Mouse (Mus musculus) layer of hippocampus, adult 11-12 months (tissue): ENCODE results near the gene Ddx31.

Source experiments
- DNase-seq: peaks from one replicate; pipeline ENCODE4 v3.0.0; 2022; ENCODE audit warnings: low spot score

The Ddx31 gene

DNA sequence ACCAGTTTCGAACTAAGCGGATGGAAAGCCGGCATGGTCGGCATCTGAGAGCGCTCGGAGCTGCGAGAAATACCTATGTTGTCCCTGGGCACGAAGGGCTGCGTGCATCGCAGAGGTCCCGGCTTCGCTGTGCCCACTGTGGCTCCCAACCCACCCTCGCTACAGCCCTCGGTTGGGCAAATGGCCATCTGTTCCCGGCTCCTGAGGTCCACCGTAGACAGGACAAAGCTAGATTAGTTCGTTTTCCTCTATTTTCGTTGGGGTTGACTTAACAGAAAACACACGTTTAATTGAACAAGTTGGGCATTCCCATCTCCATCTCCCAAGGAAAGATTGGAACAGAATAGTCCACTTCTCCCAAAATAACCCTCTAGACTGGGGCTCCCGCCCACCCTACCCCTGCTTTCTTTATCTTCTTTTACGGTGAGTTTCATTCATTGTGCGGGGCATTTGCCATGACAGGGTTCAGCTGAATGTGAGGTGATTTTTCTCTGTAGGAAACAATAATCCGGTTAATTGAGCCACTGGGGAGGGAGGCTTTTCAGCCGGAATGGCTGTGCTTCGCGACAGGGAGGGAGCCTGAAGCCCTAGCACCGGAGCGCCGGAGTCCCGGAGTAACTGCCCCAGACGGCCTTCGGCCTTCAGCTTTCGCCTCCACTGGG is 72.0 kb downstream of the Ddx31 start:
- DNase-seq = no peak

DNA sequence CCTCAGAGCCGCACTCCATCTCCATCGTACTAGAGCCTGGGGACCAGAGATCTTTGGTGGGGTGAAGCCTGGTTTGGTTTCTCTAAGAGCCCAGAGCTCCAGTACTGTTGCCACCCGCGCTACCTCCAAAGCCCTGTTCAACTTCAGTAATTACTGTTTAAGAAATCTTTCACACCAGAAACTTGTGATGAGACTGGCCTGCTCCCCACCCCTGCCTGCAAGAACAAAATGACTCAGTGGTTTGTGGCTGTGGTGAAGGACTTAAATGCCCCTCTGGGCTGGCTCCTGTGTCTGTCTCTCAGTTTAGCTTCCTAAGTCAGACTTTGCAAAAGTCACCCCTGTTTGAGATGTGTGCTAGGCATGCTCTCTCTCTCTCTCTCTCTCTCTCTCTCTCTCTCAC is 72.8 kb downstream of the Ddx31 start:
- no peak for DNase-seq

DNA sequence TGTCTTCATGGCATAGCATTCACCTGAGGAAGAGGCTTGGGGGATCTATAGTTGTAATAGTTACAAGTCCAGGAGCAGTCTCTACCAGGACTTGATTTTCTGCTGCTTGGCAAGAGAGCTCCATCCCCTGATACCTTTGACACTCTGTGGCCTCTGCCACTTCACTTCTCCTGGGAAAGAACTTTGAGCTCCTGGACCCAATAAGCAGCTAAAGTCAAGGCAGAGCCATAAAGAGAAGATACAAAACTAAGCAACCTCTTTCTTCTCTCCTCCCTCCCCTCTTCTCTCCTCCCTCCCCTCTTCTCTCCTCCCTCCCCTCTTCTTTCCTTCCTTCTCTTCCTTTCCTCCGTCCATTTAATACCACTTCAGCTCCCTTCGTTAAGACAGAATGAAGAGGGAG is 73.9 kb downstream of the Ddx31 start:
- DNase-seq = no peak

DNA sequence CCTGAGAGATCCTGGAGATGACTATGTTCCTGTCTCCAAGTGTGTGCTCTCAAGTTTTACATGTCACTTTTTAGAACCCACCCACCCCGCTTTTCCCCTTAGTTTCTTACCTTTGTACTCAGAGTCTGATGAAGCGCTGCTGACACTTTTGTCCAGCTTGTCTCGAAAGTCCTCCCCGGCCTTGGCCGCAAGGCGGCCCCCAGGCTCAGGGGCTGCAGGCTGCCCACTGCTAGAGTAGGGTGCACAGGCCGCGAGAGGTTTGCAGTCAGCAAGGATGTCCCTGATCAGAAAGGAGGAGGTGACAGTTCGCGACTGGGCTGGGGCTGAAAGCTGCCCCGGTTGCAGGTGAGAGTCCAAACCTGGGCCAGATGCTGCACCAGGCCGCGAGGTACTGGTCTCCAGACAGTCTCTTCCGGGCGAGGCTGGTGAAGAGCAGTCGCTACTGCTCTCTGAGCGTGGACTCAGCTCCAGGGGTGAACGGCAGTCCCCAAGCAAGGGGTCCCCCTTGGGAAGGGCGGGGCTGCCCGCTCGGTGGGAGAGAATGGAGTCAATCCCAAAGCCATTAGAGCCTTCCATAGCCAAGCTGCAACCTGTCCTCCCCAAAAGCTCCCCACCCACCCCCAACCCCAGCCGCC is 75.0 kb downstream of the Ddx31 start:
- DNase-seq = no peak

DNA sequence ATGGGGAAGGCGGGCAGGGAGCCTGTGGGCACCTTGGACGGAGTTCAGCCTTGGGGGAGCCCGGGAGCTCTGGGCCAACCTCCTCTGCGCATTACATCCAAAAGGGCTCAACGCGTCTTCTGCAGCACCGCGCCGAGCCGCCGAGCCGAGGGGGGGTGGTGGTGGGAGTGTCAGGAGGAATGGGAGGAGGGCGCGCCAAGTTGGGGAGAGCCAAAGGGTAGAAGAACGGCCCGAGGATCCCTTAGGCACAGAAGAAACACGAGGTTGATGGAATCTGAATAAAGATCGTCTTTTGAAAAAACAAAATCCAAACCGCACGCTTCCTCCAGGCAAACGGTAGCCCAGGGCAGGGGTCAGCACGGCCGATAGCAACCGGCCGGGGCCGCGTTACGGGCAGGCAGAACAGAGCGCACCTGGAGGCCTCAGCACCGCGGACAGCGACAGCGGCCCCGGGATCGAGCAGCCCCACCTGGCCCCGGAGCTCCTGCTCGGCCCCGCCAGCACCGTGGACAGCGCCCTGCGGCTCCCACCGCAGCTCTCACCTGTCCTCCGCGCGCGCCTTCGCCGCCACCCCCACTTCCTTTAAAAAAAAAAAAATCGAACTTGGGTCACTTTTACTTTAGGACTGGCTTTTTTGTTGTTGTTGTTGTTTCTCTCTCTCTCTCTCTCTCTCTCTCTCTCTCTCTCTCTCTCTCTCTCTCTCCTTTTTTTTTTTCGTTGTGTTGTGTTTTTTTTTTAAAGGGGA is 75.7 kb downstream of the Ddx31 start:
- DNase-seq = no peak

DNA sequence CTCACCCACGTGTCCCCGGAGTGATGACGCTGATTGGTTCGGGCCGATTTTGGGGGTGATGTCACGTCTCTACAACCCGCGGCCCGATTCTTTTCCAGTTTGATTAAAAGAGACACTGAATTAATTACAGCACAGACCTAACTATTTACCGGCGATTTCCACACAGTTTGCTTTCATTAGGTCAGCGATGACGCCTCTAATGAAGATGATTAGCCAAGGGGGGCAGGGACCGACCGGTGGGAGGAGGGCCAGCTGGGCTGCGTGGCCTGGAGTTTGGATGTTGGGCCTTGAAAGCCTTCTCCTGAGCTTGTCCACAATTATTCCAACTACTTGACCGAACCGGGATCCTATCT is 76.3 kb downstream of the Ddx31 start, which contains the start of gene Barhl1:
Gene Barhl1, minus strand, starts transcription at position 156 of the 353 bp plus-strand sequence.
- DNase-seq = no peak

DNA sequence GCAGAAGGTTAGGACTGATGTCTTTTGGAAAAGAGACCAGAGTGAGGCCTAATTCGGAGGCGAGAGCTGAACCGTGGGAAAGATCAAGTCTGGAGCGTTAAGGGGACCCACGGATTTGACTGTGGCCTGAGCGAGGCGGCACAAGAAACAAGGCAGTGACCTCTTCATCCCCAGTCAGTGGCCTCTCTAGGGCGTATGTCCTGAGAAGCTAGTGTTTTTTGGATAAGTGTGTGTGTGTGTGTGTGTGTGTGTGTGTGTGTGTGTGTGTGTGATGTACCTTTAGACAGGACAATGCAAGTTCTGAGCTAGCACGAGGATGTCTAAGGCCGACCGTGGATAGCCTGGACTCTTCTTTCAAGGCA is 76.9 kb downstream of the Ddx31 start:
- DNase-seq = no peak

DNA sequence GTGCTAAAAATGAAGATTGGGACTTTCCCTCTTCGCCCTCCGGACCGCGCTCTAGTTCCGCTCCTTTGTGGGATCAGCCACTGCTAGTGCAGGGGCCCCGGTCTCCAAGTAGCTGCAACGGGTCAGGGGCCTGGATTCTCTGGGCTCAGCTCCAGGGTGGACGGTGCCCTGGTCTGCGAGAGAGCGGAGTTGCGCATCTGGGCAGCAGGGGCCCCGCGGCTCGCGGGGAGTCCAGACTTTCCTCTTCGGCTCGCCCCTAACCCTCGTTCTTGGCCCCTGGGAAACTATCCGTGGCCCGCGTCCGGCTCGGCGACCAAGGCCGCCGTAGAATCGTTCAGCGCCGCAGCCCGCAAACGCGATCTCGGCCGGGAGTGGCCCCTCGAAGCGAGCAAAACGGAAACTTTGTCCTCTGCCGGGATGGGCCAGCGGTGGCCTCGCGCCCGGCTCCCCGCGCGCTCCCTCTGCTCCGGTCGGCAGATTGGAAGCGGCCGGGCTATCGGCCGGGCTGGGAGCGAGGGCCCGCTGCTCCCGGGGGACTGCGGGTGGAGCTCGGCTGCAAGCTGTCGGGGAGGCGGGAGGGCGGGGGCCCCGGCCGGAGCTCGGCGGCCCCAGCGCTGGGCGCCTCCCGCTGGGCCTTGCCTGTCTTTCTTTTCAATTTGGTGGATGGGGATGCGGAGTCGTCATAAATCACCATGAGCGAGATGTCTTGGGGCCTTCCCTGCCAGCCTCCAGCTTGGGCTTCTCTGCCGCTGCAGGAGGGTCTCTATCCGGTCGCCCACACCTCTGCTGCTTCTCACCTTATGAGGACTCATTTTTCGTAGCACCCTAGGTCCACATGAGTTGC is 77.5 kb downstream of the Ddx31 start:
- DNase-seq = no peak

DNA sequence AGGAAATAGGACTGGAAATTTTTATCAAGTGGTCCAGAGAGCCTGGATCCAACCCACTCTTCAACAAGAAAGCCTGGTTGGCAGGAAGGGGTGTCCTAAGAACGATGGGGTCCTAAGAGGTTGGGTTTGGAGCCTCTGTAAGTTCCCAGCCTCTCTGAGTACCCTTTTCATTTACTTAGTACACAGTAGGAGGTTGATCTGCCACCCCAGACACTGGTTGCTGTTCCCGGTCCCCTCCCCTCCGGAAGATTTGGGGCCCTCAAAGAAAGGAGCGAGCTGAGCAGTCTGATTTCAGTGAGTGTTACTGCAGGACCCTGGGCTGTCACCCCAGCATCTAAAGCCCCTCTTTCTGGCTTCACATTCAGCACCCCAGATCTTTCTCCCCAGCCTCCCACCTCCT is 78.8 kb downstream of the Ddx31 start:
- DNase-seq = no peak

DNA sequence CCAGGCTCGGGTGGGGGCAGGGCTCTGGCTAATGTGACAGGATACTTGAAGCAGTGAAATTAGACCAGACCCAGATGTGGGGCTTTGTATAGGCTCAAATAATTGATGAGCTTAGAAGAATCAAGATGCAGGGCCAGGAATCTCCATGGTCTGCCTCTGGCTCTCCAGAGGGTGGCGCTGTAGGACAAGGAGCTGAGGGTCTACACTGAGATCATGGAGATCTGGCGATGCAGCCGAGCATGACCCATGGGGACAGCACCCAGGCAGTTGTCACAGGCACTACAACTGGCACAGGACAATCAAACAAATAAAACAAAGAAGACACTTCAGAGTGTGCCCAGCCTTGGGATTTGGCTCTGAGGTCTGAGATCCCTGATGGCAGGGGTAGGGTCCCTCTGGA is 83.7 kb downstream of the Ddx31 start:
- DNase-seq = peak; percentile 67

DNA sequence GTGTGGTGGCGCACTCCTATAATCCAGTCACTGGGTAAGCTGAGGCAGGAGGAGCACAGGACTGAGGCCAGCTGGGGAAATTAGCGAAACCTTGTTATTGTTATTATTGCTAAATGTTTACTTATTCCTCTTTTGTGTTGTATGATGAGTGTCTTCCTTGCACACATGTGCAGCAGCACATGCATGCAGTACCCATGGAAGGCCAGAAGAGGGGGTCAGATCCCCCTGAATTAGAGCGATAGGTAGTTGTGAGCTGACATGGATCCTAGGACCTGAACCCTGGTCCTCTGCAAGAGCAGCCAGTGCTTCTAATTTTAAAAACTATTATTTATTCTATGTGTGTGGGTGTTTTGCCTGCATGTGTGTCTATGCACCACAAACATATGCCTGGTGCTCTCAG is 90.4 kb downstream of the Ddx31 start:
- no peak for DNase-seq

DNA sequence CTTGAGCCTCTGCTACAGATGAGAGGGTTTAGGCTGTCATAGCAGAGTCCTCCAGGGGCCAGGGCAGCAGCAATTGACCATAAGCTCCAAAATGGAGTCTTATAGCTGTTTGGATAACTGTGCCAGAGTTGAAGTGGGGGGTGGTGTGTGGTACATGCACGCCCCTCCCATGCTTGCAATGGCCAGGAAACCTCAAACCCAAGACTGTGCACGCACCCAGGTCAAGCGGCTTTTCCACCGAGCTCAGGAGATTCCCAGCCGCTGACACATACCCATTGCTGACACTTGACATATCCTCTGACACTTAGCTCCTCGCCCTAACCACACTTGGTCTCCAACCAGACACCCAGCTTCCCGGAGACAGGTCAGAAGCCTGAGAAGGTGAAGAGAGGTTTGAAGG is 98.8 kb downstream of the Ddx31 start:
- DNase-seq = no peak

DNA sequence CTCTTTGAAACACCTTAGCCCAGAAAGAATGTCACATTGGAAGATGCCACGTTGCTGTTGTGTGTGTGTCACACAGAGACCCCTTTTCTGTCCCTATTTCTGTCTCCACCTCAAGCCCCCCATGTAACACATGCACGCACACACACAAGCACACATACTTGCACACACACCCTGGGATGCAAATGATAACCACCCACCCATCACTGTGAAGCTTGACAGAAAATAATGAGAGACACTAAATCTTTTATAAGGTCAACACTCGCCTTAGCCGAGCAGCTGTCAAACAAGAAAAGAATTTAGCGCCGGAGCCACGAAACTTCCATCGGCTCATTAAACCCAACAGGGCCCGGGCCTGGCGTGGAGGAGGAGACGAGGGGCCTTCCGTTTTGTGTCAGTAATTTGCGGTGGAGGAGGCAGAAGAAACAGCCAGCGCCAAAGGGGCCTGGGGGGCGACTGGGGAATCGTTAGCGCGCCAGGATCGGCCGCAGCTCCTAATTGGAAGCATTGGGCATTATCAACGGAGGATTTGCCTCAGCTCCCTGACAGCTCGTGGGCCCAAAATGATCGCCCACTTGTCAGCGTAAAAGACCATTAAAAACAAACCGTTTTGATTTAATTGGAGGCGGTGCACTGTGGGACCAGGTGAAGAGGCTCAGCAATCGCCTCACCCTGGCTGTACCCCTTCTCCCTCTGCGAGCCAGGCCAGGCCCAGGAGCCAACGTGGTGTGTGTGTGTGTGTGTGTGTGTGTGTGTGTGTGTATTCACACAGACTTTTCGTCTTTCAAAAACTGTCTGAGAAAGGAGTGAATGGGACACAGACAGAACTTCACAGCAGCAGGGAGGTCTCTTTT is 103.7 kb downstream of the Ddx31 start:
- DNase-seq = no peak

DNA sequence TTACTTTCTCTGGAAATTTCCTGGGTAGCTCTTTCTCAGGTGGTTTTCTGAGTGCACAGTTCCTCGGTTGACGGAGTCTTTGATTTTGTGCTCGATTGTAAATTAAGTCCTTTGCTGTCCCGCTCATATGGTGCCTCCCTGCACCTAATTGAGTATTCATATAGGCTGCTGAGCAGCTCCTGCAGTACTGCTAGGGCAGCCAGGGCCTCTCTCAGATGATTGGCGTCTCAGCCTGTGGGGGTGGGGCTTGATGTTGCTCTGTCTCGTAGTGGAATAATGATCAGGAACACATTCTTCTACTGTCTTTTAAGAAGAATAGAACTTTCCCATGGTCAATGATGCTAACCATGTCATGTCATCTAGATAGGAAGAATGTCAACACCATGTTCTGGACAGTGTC is 105.2 kb downstream of the Ddx31 start:
- no peak for DNase-seq

DNA sequence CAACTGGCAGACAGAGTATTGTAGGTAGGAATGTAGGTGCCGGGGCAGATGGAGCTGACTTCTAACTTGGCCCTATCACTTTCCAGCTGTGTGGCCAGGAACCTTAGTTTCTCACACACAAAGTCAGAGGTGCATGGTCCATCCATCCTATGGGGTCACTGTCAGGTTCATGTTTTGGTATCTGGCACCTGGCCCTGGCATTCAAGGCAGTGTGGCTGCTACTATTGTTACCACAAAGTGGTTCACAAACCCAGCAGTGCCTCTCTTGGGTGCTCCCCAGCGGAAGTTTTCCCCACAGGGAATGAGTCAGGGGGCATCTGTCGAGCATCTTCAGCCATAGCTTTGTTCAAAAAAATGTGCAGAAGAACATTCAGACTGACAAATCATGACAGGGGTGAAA is 106.1 kb downstream of the Ddx31 start:
- DNase-seq = no peak

DNA sequence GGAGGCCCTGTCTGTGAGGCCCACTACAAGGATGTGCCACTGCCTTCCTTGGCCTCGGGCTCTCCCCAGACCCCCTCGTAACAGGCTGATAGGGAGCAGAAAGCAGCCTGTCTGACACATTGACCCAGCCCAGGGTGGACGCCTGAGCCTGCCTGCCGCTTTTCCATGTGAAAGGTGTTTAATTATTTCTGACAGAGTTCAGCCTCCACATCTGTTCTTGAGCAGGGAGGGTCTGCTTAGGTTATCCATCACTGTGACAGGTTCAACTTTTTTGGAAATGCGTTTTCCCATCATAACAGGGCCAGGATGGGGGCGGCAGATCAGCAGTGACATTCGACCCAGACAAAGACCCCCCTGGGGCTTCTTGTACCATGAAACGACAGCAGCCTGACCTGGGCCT is 112.8 kb downstream of the Ddx31 start:
- DNase-seq = no peak

DNA sequence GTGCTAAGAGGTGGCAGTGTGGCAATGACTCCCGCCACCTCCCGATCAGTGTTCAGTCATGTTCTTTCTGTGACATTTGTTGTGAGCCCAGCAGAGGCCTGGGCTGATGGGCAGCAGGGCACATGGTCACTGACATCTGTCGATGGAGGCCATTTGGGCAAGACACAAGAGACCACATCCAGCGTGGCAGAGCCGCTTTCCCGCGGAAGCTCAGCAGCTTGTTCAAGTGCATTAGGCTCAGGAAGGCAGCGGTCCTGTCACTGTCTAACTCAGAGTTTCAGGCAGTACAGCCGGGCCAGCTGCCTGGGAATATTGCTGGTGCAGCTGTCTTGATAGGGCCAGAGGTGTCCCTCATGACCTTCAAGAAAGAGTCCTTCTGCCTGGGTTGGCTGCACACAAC is 114.4 kb downstream of the Ddx31 start:
- DNase-seq = no peak
